Mouse (Mus musculus) layer of hippocampus, adult 8-10 months (tissue): ENCODE results near the gene Zfhx3. TPM values are rescaled to one million over a fixed set of nuclear protein-coding genes. Genes with fewer than 3 reads are reported as not detected.
"Not testable (repeated sequence)": the region's sequence is repeated elsewhere in the genome, so short reads cannot be mapped to it uniquely, and the experiment has no call there.

Source experiments
- DNase-seq, 2 experiments: peaks; one replicate each; pipeline ENCODE4 v3.0.0; 2022; ENCODE audit warnings: low spot score in 2 of 2
- total RNA-seq, 4 experiments: library from RNA; stranded (reverse); gene quantifications; 2 replicates each; pipeline ENCODE4 v1.2.4; 2022

The Zfhx3 gene
- total RNA-seq = 1 to 10 TPM; 4.5 to 7.6 (median 6.7) TPM

- DNase-seq = no peak
These were observed at the start of gene Zfhx3 for GRCm38 (mm10) chr8:107941922-107942694. Gene Zfhx3, plus strand, starts transcription at chr8:107942644.

- no peak for DNase-seq
These were observed 23.5 kb upstream of the Zfhx3 start for GRCm38 (mm10) chr8:107918984-107919383.

- DNase-seq = no peak
These were observed 16.3 kb upstream of the Zfhx3 start for GRCm38 (mm10) chr8:107926149-107926548.

- DNase-seq = no peak
These were observed 5.7 kb upstream of the Zfhx3 start for GRCm38 (mm10) chr8:107936725-107937124.

GRCm38 (mm10) chr8:107938231-107938630 is 4.2 kb upstream of the Zfhx3 start:
- not testable (repeated sequence) for DNase-seq

GRCm38 (mm10) chr8:107940181-107940580 is 2.3 kb upstream of the Zfhx3 start:
- no peak for DNase-seq

- no peak for DNase-seq
These were observed 487 bp downstream of the Zfhx3 start for GRCm38 (mm10) chr8:107942752-107943510.

- no peak for DNase-seq
These were observed 1.3 kb downstream of the Zfhx3 start for GRCm38 (mm10) chr8:107943550-107944348.

GRCm38 (mm10) chr8:107944676-107945600 is 2.5 kb downstream of the Zfhx3 start:
- DNase-seq = no peak

GRCm38 (mm10) chr8:107946888-107947287 is 4.4 kb downstream of the Zfhx3 start:
- DNase-seq = no peak

- peak; percentile 16 to 42 for DNase-seq
These were observed 13.4 kb downstream of the Zfhx3 start for GRCm38 (mm10) chr8:107955887-107956286.

- DNase-seq = no peak
These were observed 15.1 kb downstream of the Zfhx3 start for GRCm38 (mm10) chr8:107957566-107957965.

GRCm38 (mm10) chr8:107960466-107960865 is 18.0 kb downstream of the Zfhx3 start:
- no peak for DNase-seq

- no peak for DNase-seq
These were observed 18.4 kb downstream of the Zfhx3 start for GRCm38 (mm10) chr8:107960878-107961277.

GRCm38 (mm10) chr8:107972198-107972597 is 29.8 kb downstream of the Zfhx3 start:
- DNase-seq = no peak

GRCm38 (mm10) chr8:107974451-107974850 is 32.0 kb downstream of the Zfhx3 start:
- DNase-seq = no peak

GRCm38 (mm10) chr8:107978247-107978646 is 35.8 kb downstream of the Zfhx3 start:
- DNase-seq = peak; percentile 12 to 16

- DNase-seq = peak; percentile 39 to 49
These were observed 38.2 kb downstream of the Zfhx3 start for GRCm38 (mm10) chr8:107980618-107981017.

GRCm38 (mm10) chr8:107986629-107987028 is 44.2 kb downstream of the Zfhx3 start:
- DNase-seq = peak; percentile 59 to 60

- DNase-seq = no peak
These were observed 56.4 kb downstream of the Zfhx3 start for GRCm38 (mm10) chr8:107998874-107999273.

- peak; percentile 18 to 42 for DNase-seq
These were observed 69.1 kb downstream of the Zfhx3 start for GRCm38 (mm10) chr8:108011516-108011915.
